Mouse (Mus musculus) heart, embryonic 16.5 days (tissue): ENCODE measurements at regions not wholly inside any gene's neighbourhood (a gene's known extent, or its start where the extent isn't known, plus 50 kb on each side); places are given as distances from the start of the nearest gene placed in this dataset.

Experiments used
- ATAC-seq: fragments of 200-750 bp; cut with Nextera tagmentation; replicated peaks from 2 replicates; pipeline ENCODE4 v1.8.0; 2017; ENCODE audit warnings: moderate number of reproducible peaks; ENCODE audit not compliant: insufficient read depth, low FRiP score; ENCODE audit errors: extremely low read depth
- H3K27ac ChIP-seq: fragments of 300-500 bp; sonication (generic); 2 replicates; pipeline ENCODE4 v1.5.1; 2014; ENCODE audit warnings: mild to moderate bottlenecking, low read length, control low read depth, moderate library complexity
- H3K27me3 ChIP-seq: fragments of 300-500 bp; sonication (generic); 2 replicates; pipeline ENCODE4 v1.6.1; 2014; ENCODE audit warnings: low read length, mixed read lengths; ENCODE audit not compliant: control insufficient read depth, insufficient read depth
- H3K36me3 ChIP-seq: fragments of 300-500 bp; sonication (generic); 2 replicates; pipeline ENCODE4 v1.6.1; 2014; ENCODE audit not compliant: control insufficient read depth, insufficient read depth
- H3K4me1 ChIP-seq: fragments of 300-500 bp; sonication (generic); 2 replicates; pipeline ENCODE4 v1.6.1; 2014; ENCODE audit warnings: low read length, mixed read lengths; ENCODE audit not compliant: control insufficient read depth, insufficient read depth
- H3K4me2 ChIP-seq: fragments of 300-500 bp; sonication (generic); 2 replicates; pipeline ENCODE4 v1.6.1; 2014; ENCODE audit warnings: low read depth, mild to moderate bottlenecking, control low read depth, low read length
- H3K4me3 ChIP-seq: fragments of 300-500 bp; sonication (generic); 2 replicates; pipeline ENCODE4 v1.5.1; 2014; ENCODE audit warnings: mild to moderate bottlenecking, control low read depth, low read length
- H3K9ac ChIP-seq: fragments of 300-500 bp; sonication (generic); 2 replicates; pipeline ENCODE4 v1.6.1; 2014; ENCODE audit warnings: low read length, control low read depth
- H3K9me3 ChIP-seq: fragments of 300-500 bp; sonication (generic); replicated peaks from 2 replicates; pipeline ENCODE4 v1.6.1; 2016; ENCODE audit warnings: low read length; ENCODE audit not compliant: control insufficient read depth
- WGBS: fragments of 180-500 bp; shearing (Covaris S2); extraction: QIAGEN DNeasy Blood & Tissue Kit; methylation state at CpG from one replicate; pipeline ENCODE4 v1.1.7; 2014; 5-methylcytosine and 5-hydroxymethylcytosine counted together

GRCm38 (mm10) chr2:21048226-21048625 is 79.5 kb upstream of the Arhgap21 start:
- H3K4me3 ChIP-seq = no peak overlapping the region
- no peak for ATAC-seq
- 82% methylated on average over 6 of the region's 6 CpGs for WGBS

GRCm38 (mm10) chr2:21046503-21047116 is 77.9 kb upstream of the Arhgap21 start:
- H3K9me3 ChIP-seq = no peaks in the 10 kb centered on the region
- no peak overlapping the region for H3K4me2 ChIP-seq
- H3K9ac ChIP-seq = no peak overlapping the region
- H3K27me3 ChIP-seq = no peaks in the 10 kb centered on the region
- no peak for ATAC-seq
- WGBS = 67% methylated on average over 9 of the region's 9 CpGs
- H3K4me3 ChIP-seq = no peak overlapping the region
- no peaks in the 10 kb centered on the region for H3K4me1 ChIP-seq
- no peaks in the 10 kb centered on the region for H3K36me3 ChIP-seq
- H3K27ac ChIP-seq = no peak overlapping the region

More at GRCm38 (mm10) chr2:21048226-21048625, 79.5 kb upstream of the Arhgap21 start:
- H3K36me3 ChIP-seq = no peaks in the 10 kb centered on the region
- no peaks in the 10 kb centered on the region for H3K4me1 ChIP-seq
- no peak overlapping the region for H3K27ac ChIP-seq
- no peaks in the 10 kb centered on the region for H3K27me3 ChIP-seq
- no peaks in the 10 kb centered on the region for H3K9me3 ChIP-seq
- no peak overlapping the region for H3K9ac ChIP-seq
- H3K4me2 ChIP-seq = no peak overlapping the region

GRCm38 (mm10) chr2:21044781-21045180 is 76.1 kb upstream of the Arhgap21 start:
- Histone ChIP-seq H3K27me3 (no peaks in the 10 kb centered on the region), H3K9ac (no peak overlapping the region), H3K4me3 (no peak overlapping the region), H3K36me3 (no peaks in the 10 kb centered on the region), H3K4me2 (no peak overlapping the region), H3K9me3 (no peaks in the 10 kb centered on the region), H3K4me1 (no peaks in the 10 kb centered on the region), H3K27ac (no peak overlapping the region)
- no peak for ATAC-seq
- 81% methylated on average over 7 of the region's 7 CpGs for WGBS

- Histone ChIP-seq H3K36me3 (no peaks in the 10 kb centered on the region), H3K9me3 (no peaks in the 10 kb centered on the region), H3K27me3 (no peaks in the 10 kb centered on the region), H3K4me2 (no peak overlapping the region), H3K9ac (no peak overlapping the region), H3K4me1 (no peaks in the 10 kb centered on the region), H3K4me3 (no peak overlapping the region), H3K27ac (no peak overlapping the region)
- WGBS = 71% methylated on average over 7 of the region's 7 CpGs
- no peak for ATAC-seq
These were observed 75.3 kb upstream of the Arhgap21 start for GRCm38 (mm10) chr2:21044007-21044406.

- 34% methylated on average over 4 of the region's 4 CpGs for WGBS
- no peak overlapping the region for H3K4me2 ChIP-seq
- no peak overlapping the region for H3K9ac ChIP-seq
- ATAC-seq = 0 out of 2 replicates have a peak, but pooled peaks have one; percentile 52
- H3K4me3 ChIP-seq = no peak overlapping the region
- no peak overlapping the region for H3K27ac ChIP-seq
- H3K36me3 ChIP-seq = no peaks in the 10 kb centered on the region
- 0 out of 2 replicates have a peak, but pooled peaks cover under 1% of the 10 kb centered on the region for H3K4me1 ChIP-seq
- H3K27me3 ChIP-seq = no peaks in the 10 kb centered on the region
- H3K9me3 ChIP-seq = no peaks in the 10 kb centered on the region
These were observed 74.6 kb upstream of the Arhgap21 start for GRCm38 (mm10) chr2:21043302-21043701.

GRCm38 (mm10) chr2:21037607-21038006 is 68.9 kb upstream of the Arhgap21 start:
- WGBS = 33% methylated on average over 3 of the region's 3 CpGs
- Histone ChIP-seq H3K27ac (peak overlapping the region; percentile 76), H3K4me2 (peak overlapping the region; percentile 44), H3K9me3 (no peaks in the 10 kb centered on the region; the same call in 1 of the 2 replicates), H3K4me3 (no peak overlapping the region), H3K27me3 (no peaks in the 10 kb centered on the region), H3K36me3 (no peaks in the 10 kb centered on the region), H3K9ac (peak overlapping the region; percentile 32), H3K4me1 (peaks cover 24% of the 10 kb centered on the region)
- ATAC-seq = no peak

- H3K27me3 ChIP-seq = no peaks in the 10 kb centered on the region
- peak overlapping the region; percentile 44 for H3K4me2 ChIP-seq
- peak; percentile 90 for ATAC-seq
- H3K36me3 ChIP-seq = no peaks in the 10 kb centered on the region
- no peaks in the 10 kb centered on the region; the same call in 1 of the 2 replicates for H3K9me3 ChIP-seq
- no peak overlapping the region for H3K4me3 ChIP-seq
- peak overlapping the region; percentile 76 for H3K27ac ChIP-seq
- H3K9ac ChIP-seq = peak overlapping the region; percentile 32
- WGBS = 24% methylated on average over 8 of the region's 8 CpGs
- H3K4me1 ChIP-seq = peaks cover 24% of the 10 kb centered on the region
These were observed 68.5 kb upstream of the Arhgap21 start for GRCm38 (mm10) chr2:21037181-21037580.

- Histone ChIP-seq H3K4me1 (peaks cover 24% of the 10 kb centered on the region), H3K9ac (no peak overlapping the region), H3K27me3 (no peaks in the 10 kb centered on the region), H3K4me2 (no peak overlapping the region), H3K4me3 (no peak overlapping the region), H3K27ac (no peak overlapping the region), H3K36me3 (no peaks in the 10 kb centered on the region), H3K9me3 (no peaks in the 10 kb centered on the region; the same call in 1 of the 2 replicates)
- no peak for ATAC-seq
- WGBS = 75% methylated on average over 5 of the region's 5 CpGs
These were observed 67.4 kb upstream of the Arhgap21 start for GRCm38 (mm10) chr2:21035884-21036648.

- peak overlapping the region; percentile 22 for H3K4me3 ChIP-seq
- peaks cover 24% of the 10 kb centered on the region for H3K4me1 ChIP-seq
- no peaks in the 10 kb centered on the region; the same call in 1 of the 2 replicates for H3K9me3 ChIP-seq
- H3K27me3 ChIP-seq = no peaks in the 10 kb centered on the region
- peak overlapping the region; percentile 55 for H3K4me2 ChIP-seq
- no peak overlapping the region for H3K27ac ChIP-seq
- H3K36me3 ChIP-seq = no peaks in the 10 kb centered on the region
- peak overlapping the region; percentile 29 for H3K9ac ChIP-seq
- ATAC-seq = no peak
- 49% methylated on average over 8 of the region's 8 CpGs for WGBS
These were observed 66.0 kb upstream of the Arhgap21 start for GRCm38 (mm10) chr2:21034651-21035050.
